Mouse (Mus musculus) neural tube, embryonic 12.5 days (tissue): ENCODE measurements around the gene Pdlim7. TPM values are rescaled to one million over a fixed set of nuclear protein-coding genes. Genes with fewer than 3 reads are reported as not detected.

ENCODE experiments used
- ATAC-seq: fragments of 200-750 bp; cut with Nextera tagmentation; 2 replicates; pipeline ENCODE4 v1.8.0; 2017; ENCODE audit warnings: low read depth, mild to moderate bottlenecking, moderate TSS enrichment, moderate library complexity; ENCODE audit not compliant: low FRiP score
- H3K27ac ChIP-seq: fragments of 300-500 bp; sonication (generic); 2 replicates; pipeline ENCODE4 v1.5.1; 2016
- H3K27me3 ChIP-seq: fragments of 300-500 bp; sonication (generic); replicated peaks from 2 replicates; pipeline ENCODE4 v1.6.1; 2016; ENCODE audit warnings: mild to moderate bottlenecking
- H3K36me3 ChIP-seq: fragments of 300-500 bp; sonication (generic); 2 replicates; pipeline ENCODE4 v1.6.1; 2016; ENCODE audit warnings: mild to moderate bottlenecking
- H3K4me1 ChIP-seq: fragments of 300-500 bp; sonication (generic); 2 replicates; pipeline ENCODE4 v1.6.1; 2016
- H3K4me2 ChIP-seq: fragments of 300-500 bp; sonication (generic); replicated peaks from 2 replicates; pipeline ENCODE4 v1.6.1; 2016; ENCODE audit warnings: mild to moderate bottlenecking
- H3K4me3 ChIP-seq: fragments of 300-500 bp; sonication (generic); 2 replicates; pipeline ENCODE4 v1.5.1; 2016
- H3K9ac ChIP-seq: fragments of 300-500 bp; sonication (generic); 2 replicates; pipeline ENCODE4 v1.6.1; 2016; ENCODE audit warnings: mild to moderate bottlenecking
- H3K9me3 ChIP-seq: fragments of 300-500 bp; sonication (generic); 2 replicates; pipeline ENCODE4 v1.6.1; 2016; ENCODE audit warnings: mild to moderate bottlenecking
- WGBS: fragments of 180-500 bp; shearing (Covaris S2); methylation state at CpG from one replicate; pipeline ENCODE4 v1.1.7; 2016; 5-methylcytosine and 5-hydroxymethylcytosine counted together
- polyA plus RNA-seq: library from polyadenylated mRNA; unstranded; fragments of >200 nt; fragmentation: Nextera tagmentation; extraction: Ambion mirVana; gene quantifications from 2 replicates; pipeline ENCODE4 v1.2.1, GENCODE M21; 2016

Gene Pdlim7
- polyA plus RNA-seq = 158 and 166 TPM in 2 replicates

DNA sequence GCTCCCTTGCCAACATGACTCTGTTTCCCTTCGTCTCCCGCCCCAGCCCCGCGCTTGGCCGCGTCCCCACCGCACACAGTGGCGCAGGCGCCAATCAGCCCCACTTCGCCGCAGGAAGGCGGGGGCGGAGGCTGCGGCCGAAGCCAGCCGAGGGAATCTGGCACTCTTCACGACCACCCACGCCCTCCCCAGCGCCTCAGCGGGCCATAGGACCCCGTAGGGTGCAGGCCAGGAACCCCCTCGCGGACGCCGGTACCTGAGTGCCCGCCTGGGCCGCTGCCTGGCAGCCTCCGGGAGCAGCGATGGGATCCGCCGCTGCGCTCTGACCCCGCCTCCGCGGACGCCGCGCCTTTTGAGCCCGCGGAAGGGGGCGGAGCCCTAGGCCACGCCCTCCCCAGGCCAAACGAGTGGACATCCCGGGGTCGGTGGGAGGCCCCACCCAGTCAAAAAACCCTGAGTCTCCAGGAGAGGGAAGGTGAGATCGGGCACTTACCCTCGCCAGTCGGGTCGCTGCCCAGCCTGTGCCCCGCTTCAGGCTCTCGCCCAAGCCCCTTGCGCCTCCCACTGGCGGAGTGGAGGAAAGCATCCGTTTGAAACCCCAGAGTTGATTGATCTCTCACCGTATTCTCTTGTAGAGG lies at the start of gene Pdlim7:
Gene Pdlim7 (minus strand): TSS at position 566 of the 638 bp plus-strand sequence.
- no peak within 1 kb of the TSS for H3K27ac ChIP-seq
- H3K4me3 ChIP-seq = peak within 1 kb of the TSS; percentile 86
- H3K4me2 ChIP-seq = peak within 1 kb of the TSS; percentile 84
- peaks cover 27% of the 10 kb centered on the region for H3K4me1 ChIP-seq
- H3K9ac ChIP-seq = peak within 1 kb of the TSS; percentile 87
- no peaks in the 10 kb centered on the region for H3K27me3 ChIP-seq
- H3K36me3 ChIP-seq = peaks cover 10% of the 10 kb centered on the region
- no peaks in the 10 kb centered on the region for H3K9me3 ChIP-seq
- ATAC-seq = peak; percentile 67
- under 1% methylated on average over 55 of the region's 55 CpGs for WGBS

DNA sequence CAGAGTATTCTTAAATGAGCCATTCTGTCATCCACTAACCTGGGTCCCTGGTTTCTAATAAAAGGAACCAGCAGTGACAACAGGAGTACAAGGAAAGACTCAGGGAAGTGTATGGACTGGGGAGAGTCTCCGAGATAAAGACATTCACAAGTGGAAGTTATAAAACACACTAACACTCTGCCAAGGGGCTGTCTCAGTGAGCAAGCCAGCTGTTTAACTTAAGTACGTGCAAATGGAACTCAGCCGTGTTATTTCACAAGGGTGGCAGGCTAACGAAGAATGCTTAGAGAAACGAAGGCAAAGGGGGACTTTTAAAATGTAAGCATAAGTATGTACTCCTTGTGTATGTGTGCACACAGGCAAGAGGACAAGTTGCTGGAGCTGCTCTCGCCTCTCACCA lies 44.0 kb upstream of the Pdlim7 start:
- H3K9me3 ChIP-seq = no peaks in the 10 kb centered on the region
- no peak overlapping the region for H3K4me2 ChIP-seq
- no peaks in the 10 kb centered on the region for H3K27me3 ChIP-seq
- no peak overlapping the region for H3K9ac ChIP-seq
- WGBS = 89% methylated on average over 6 of the region's 6 CpGs
- ATAC-seq = no peak
- H3K4me1 ChIP-seq = no peaks in the 10 kb centered on the region
- no peak overlapping the region for H3K4me3 ChIP-seq
- no peak overlapping the region for H3K27ac ChIP-seq
- peaks cover 41% of the 10 kb centered on the region for H3K36me3 ChIP-seq

DNA sequence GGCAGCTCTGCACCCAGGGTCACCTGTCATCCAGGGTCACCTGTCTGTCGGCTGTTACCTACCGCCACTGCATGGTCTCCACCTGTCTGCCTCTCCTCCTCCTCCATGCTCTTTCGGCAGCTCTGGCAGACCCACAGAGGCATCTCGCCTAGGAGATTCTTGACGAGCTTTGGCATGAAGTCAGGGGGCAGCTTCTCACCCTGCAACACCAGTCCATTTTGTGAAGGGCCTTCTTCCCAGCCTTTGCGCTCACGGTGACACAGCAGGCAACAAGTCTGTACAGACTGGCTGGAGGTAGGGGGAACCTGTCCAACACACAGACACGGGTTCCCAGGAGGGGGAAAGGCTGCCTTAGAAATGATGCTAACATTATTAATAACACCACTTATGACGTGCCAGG lies 42.4 kb upstream of the Pdlim7 start:
- no peak overlapping the region for H3K9ac ChIP-seq
- H3K27me3 ChIP-seq = no peaks in the 10 kb centered on the region
- H3K27ac ChIP-seq = no peak overlapping the region
- peaks cover 54% of the 10 kb centered on the region for H3K36me3 ChIP-seq
- H3K4me1 ChIP-seq = no peaks in the 10 kb centered on the region
- H3K4me3 ChIP-seq = no peak overlapping the region
- no peak overlapping the region for H3K4me2 ChIP-seq
- no peak for ATAC-seq
- H3K9me3 ChIP-seq = no peaks in the 10 kb centered on the region
- 93% methylated on average over 9 of the region's 9 CpGs for WGBS

DNA sequence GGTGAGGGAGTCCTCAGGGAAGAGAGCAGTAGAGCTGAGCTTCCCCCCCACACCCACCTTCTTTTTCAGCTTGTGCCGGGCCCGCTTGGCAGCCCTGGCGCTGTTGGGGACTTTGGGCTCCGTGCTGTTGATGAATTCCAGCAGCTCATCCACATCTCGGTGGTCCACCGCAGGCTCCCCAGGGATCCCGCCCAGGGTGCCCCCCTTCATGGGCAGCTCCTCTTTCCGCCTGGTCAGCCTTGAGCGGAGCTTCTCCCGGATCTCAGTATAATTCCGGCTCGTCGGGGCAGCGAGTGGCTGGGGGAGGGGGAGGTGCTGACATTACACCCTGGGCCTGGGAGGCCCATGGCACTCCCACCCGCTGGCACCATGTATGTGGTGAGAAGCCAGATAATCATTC lies 35.6 kb upstream of the Pdlim7 start:
- H3K36me3 ChIP-seq = peaks cover 94% of the 10 kb centered on the region
- no peak overlapping the region for H3K27ac ChIP-seq
- no peak overlapping the region for H3K4me3 ChIP-seq
- no peaks in the 10 kb centered on the region for H3K27me3 ChIP-seq
- no peak overlapping the region for H3K9ac ChIP-seq
- 91% methylated on average over 15 of the region's 15 CpGs for WGBS
- no peaks in the 10 kb centered on the region for H3K4me1 ChIP-seq
- ATAC-seq = no peak
- H3K9me3 ChIP-seq = no peaks in the 10 kb centered on the region
- H3K4me2 ChIP-seq = no peak overlapping the region

DNA sequence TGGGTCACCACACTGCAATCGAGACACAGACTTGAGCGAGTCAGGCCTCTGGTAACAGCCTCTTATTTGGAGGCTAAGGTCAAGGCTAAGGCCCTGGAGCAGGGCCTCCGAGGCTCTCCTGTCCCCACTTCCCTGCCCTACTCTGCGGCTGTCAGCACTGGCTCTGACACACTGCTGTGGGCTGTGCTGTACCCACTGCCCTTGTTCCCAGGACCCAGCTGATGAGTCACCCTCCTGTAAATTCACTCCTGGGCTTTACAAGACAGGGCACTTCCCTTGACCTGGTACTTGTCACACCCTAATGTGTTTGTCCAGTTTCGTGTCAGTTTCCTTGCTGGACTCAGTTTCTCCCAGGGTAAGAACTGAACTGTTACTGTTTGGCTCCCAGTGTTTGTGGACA lies 35.0 kb upstream of the Pdlim7 start:
- Histone ChIP-seq H3K36me3 (peaks cover 94% of the 10 kb centered on the region), H3K4me1 (no peaks in the 10 kb centered on the region), H3K9me3 (no peaks in the 10 kb centered on the region), H3K27ac (no peak overlapping the region), H3K27me3 (no peaks in the 10 kb centered on the region), H3K9ac (no peak overlapping the region), H3K4me2 (no peak overlapping the region), H3K4me3 (no peak overlapping the region)
- no peak for ATAC-seq
- WGBS = 92% methylated on average over 5 of the region's 5 CpGs

DNA sequence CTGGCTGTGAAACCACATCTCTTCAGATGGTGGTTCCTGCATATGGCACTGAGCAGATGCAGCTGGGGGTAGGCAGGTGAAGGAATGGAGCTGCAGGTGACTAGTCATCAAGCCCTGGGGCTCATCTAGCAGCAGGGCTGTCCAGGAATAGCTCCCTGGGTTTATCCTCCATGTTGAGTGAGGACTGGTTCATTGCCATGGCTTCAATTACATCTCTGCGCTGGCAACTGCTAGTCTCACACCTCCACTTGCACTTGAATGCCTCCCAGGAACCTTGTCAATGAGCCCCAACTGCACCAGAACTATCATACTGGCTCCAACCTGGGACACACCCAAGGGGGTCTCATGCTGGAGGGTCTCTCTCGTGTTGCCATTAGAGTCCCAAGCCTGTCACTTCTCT lies 34.4 kb upstream of the Pdlim7 start:
- Histone ChIP-seq H3K9me3 (no peaks in the 10 kb centered on the region), H3K36me3 (peaks cover 94% of the 10 kb centered on the region), H3K27me3 (no peaks in the 10 kb centered on the region), H3K4me3 (no peak overlapping the region), H3K4me1 (no peaks in the 10 kb centered on the region), H3K4me2 (no peak overlapping the region), H3K27ac (no peak overlapping the region), H3K9ac (no peak overlapping the region)
- ATAC-seq = no peak
- 95% methylated on average over 2 of the region's 2 CpGs for WGBS

DNA sequence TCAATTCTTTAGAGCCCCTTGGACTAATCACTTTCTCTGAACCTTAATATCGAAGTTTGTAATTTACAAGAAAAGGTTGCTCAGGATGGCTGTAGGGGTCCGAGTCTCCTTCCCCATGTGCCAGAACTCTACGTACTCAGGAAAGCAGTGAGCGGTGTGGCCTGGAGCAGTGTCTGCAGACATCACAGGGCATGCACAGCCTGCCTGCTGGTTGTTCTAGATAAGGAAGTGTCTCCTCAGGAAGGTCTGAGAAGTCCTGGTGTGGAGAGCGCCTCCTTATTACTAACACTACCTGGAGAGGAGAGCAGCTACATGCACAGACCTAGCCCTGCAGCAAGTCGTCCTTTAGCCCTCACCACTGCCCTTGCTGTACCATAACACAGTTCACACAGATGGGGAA lies 31.3 kb upstream of the Pdlim7 start:
- ATAC-seq = no peak
- Histone ChIP-seq H3K9ac (no peak overlapping the region), H3K4me1 (no peaks in the 10 kb centered on the region), H3K4me3 (no peak overlapping the region), H3K27me3 (no peaks in the 10 kb centered on the region), H3K4me2 (no peak overlapping the region), H3K27ac (no peak overlapping the region), H3K36me3 (peaks cover 99% of the 10 kb centered on the region), H3K9me3 (no peaks in the 10 kb centered on the region)
- WGBS = 90% methylated on average over 6 of the region's 6 CpGs

DNA sequence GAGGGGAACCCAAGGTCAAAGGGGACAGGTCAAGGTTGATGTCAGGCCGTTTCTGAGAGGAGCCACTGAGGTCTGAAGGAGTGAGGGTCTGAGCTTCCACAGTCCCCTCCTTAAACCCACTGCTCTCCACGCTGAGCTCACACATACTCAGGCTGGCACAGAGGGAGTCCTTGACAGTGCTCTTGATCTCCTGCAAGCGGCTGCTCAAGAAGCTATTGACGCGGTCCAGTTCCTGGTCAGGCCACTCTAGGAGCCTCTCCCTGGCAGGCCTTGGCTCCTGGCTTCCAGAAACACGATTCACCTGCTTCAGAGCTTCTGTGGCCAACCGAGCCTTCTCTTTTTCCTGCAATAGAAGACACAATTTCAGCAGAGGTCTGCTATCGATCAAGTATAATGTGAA lies 30.0 kb upstream of the Pdlim7 start:
- WGBS = 95% methylated on average over 8 of the region's 8 CpGs
- peaks cover 99% of the 10 kb centered on the region for H3K36me3 ChIP-seq
- no peak for ATAC-seq

DNA sequence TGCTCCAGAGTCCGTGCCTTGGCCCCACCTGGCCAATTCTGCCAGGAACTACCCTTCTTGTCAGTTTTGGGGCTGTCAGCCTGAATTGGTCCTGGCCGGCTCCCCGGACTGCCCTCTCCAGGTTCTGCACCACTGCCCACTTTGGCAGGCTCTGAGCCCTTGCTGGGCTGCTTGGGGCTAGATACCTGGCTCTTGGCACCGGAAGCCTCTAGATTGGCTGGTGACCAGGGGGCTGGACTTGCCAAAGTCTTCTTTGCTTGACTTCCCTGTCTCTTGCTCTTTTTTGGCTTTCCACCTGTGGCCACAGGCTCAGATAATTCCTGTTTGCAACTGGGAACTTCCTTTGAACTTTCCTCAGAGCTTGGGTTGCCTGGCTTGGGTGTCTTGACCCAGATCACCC lies 29.4 kb upstream of the Pdlim7 start:
- H3K36me3 ChIP-seq = peaks cover 96% of the 10 kb centered on the region

More for the DNA sequence above, 30.0 kb upstream of the Pdlim7 start:
- Histone ChIP-seq H3K27me3 (no peaks in the 10 kb centered on the region), H3K27ac (no peak overlapping the region), H3K4me1 (no peaks in the 10 kb centered on the region), H3K4me2 (no peak overlapping the region), H3K4me3 (no peak overlapping the region), H3K9me3 (no peaks in the 10 kb centered on the region), H3K9ac (no peak overlapping the region)

DNA sequence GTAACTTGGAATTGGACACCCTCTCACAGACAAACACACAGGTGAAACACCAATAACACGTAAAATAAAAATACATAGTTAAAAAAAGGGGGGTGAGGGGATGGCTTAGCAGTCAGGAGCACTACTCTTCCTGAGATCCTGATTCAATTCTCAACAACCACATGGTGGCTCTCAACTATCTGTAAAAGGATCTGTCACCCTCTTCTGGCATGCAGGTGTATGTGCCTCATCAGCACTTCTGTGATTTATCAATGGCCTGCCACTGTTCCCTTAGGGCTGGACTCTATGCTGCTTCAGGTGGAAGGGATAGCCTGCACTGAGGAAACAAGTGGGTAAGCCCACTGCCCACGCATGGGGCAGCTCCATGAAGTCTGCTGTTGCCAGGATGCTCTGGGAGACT lies 27.5 kb upstream of the Pdlim7 start:
- H3K27ac ChIP-seq = no peak overlapping the region
- H3K9ac ChIP-seq = no peak overlapping the region
- peaks cover 3% of the 10 kb centered on the region; the same call in 1 of the 2 replicates for H3K4me1 ChIP-seq
- ATAC-seq = no peak
- no peak overlapping the region for H3K4me2 ChIP-seq
- H3K36me3 ChIP-seq = peaks cover 76% of the 10 kb centered on the region
- H3K27me3 ChIP-seq = no peaks in the 10 kb centered on the region
- 95% methylated on average over 2 of the region's 2 CpGs for WGBS
- no peak overlapping the region for H3K4me3 ChIP-seq
- H3K9me3 ChIP-seq = no peaks in the 10 kb centered on the region

More for the DNA sequence above, 29.4 kb upstream of the Pdlim7 start:
- no peak overlapping the region for H3K9ac ChIP-seq
- ATAC-seq = no peak
- H3K4me1 ChIP-seq = no peaks in the 10 kb centered on the region
- H3K4me3 ChIP-seq = no peak overlapping the region
- H3K4me2 ChIP-seq = no peak overlapping the region
- H3K9me3 ChIP-seq = no peaks in the 10 kb centered on the region
- no peaks in the 10 kb centered on the region for H3K27me3 ChIP-seq
- no peak overlapping the region for H3K27ac ChIP-seq
- WGBS = 94% methylated on average over 4 of the region's 4 CpGs

DNA sequence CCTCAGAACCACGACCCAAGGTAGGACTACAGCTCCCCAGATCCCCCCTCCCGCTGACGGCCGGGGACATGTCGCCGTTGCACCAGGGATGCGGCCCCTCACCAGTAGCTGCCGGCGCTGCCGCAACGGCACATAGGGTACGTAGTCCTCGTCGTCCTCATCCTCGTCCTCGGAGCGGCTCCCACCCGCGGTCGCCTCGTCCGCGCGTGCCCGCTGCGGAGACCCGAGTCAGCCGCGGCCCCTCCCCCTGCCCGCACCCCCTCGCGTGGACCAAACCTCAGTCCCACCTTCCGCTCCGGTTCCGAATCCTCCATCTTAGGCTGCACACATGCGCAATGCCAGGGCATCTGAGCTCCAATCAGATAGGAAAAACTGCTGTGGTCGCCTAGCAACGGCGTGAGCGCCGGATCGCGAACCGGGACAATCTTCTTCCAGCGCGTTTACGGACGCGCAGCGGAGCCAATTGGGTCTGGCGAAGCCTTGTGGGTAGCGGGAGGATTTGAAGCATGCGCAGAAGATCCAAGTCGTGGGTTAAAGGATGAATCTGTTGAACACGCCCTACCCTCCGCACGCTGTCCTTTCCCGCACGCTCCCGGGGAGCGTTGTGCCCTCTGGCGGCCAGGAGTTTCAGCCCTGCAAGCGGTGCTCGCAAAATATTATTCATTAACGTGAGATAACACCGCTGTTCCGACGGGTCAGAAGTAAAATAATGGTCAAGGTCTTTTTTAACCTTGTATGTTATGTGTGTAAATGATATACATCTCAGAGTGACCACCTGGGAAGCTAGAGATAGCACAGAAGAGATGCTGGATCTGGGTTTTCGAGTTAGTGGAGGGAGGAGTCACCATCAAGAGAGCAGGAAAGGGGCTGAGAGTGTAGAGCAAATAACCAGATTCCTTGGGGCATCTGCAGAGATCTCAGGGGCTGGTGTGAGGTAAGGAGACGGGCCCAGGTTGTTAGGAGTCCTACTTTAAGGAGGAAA lies 23.0 kb upstream of the Pdlim7 start, which contains the start of gene Ddx41:
Gene Ddx41 (minus strand): TSS at position 465 of the 982 bp plus-strand sequence.
- Histone ChIP-seq H3K36me3 (peaks cover 65% of the 10 kb centered on the region), H3K27ac (no peak within 1 kb of the TSS), H3K4me3 (peak within 1 kb of the TSS; percentile 83), H3K9me3 (no peaks in the 10 kb centered on the region), H3K9ac (peak within 1 kb of the TSS; percentile 83), H3K4me2 (peak within 1 kb of the TSS; percentile 97), H3K4me1 (peaks cover 13% of the 10 kb centered on the region), H3K27me3 (no peaks in the 10 kb centered on the region)
- peak; percentile 97 for ATAC-seq
- under 1% methylated on average over 70 of the region's 70 CpGs for WGBS

DNA sequence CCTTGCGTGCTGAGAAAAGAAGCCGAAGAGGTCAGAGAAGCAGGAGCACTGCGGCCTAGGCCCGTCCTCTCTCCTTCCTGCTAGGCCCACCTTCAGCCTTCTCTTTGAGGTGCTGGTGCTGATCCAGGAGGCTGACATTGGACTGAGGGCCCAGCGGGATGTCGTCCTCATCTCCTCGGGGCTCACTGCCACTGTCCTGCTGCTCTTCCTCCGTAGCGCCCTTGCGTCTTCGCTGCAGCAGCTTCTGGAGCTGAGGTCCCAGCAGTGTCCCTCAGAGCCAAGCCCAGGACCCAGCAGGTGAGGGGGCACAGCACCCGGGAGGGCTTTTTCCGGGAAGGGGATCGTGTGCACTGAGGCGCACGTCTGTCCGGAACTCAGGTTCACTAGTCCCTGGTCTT lies 22.3 kb upstream of the Pdlim7 start:
- Histone ChIP-seq H3K4me2 (peak overlapping the region; percentile 97), H3K4me3 (peak overlapping the region; percentile 83), H3K36me3 (peaks cover 64% of the 10 kb centered on the region), H3K9me3 (no peaks in the 10 kb centered on the region), H3K4me1 (peaks cover 13% of the 10 kb centered on the region), H3K27me3 (no peaks in the 10 kb centered on the region), H3K9ac (peak overlapping the region; percentile 83), H3K27ac (no peak overlapping the region)
- ATAC-seq = no peak
- WGBS = 21% methylated on average over 17 of the region's 17 CpGs
